Mouse (Mus musculus) midbrain, embryonic 12.5 days (tissue): Measurements from ENCODE around the gene Ube2d1. TPM values are rescaled to one million over a fixed set of nuclear protein-coding genes. Genes with fewer than 3 reads are reported as not detected.

Experiments
- ATAC-seq: fragments of 200-750 bp; cut with Nextera tagmentation; 2 replicates; pipeline ENCODE4 v1.8.0; 2017; ENCODE audit warnings: low read depth, moderate TSS enrichment, moderate library complexity; ENCODE audit not compliant: low FRiP score
- H3K27ac ChIP-seq: fragments of 300-500 bp; sonication (generic); replicated peaks from 2 replicates; pipeline ENCODE4 v1.5.1; 2016; ENCODE audit warnings: mild to moderate bottlenecking
- H3K27me3 ChIP-seq: fragments of 300-500 bp; sonication (generic); 2 replicates; pipeline ENCODE4 v1.6.1; 2016; ENCODE audit warnings: mild to moderate bottlenecking
- H3K36me3 ChIP-seq: fragments of 300-500 bp; sonication (generic); 2 replicates; pipeline ENCODE4 v1.6.1; 2016
- H3K4me1 ChIP-seq: fragments of 300-500 bp; sonication (generic); 2 replicates; pipeline ENCODE4 v1.6.1; 2016
- H3K4me2 ChIP-seq: fragments of 300-500 bp; sonication (generic); replicated peaks from 2 replicates; pipeline ENCODE4 v1.6.1; 2016; ENCODE audit warnings: mild to moderate bottlenecking, moderate library complexity
- H3K4me3 ChIP-seq: fragments of 300-500 bp; sonication (generic); 2 replicates; pipeline ENCODE4 v1.5.1; 2016; ENCODE audit warnings: mild to moderate bottlenecking
- H3K9ac ChIP-seq: fragments of 300-500 bp; sonication (generic); replicated peaks from 2 replicates; pipeline ENCODE4 v1.6.1; 2016; ENCODE audit warnings: mild to moderate bottlenecking, moderate library complexity
- H3K9me3 ChIP-seq: fragments of 300-500 bp; sonication (generic); 2 replicates; pipeline ENCODE4 v1.6.1; 2016; ENCODE audit warnings: mild to moderate bottlenecking
- WGBS: fragments of 180-500 bp; shearing (Covaris S2); methylation state at CpG from one replicate; pipeline ENCODE4 v1.1.7; 2016; 5-methylcytosine and 5-hydroxymethylcytosine counted together
- polyA plus RNA-seq: library from polyadenylated mRNA; unstranded; fragments of >200 nt; fragmentation: Nextera tagmentation; extraction: Ambion mirVana; gene quantifications from 2 replicates; pipeline ENCODE4 v1.2.1, GENCODE M21; 2016

Ube2d1 gene
- 140 and 146 TPM in 2 replicates for polyA plus RNA-seq

GRCm38 (mm10) chr10:71285126-71285580 is at the start of gene Ube2d1:
Ube2d1 (minus strand) TSS chr10:71285262.
- Histone ChIP-seq H3K9me3 (no peaks in the 10 kb centered on the region), H3K27me3 (peaks cover 15% of the 10 kb centered on the region), H3K36me3 (no peaks in the 10 kb centered on the region), H3K9ac (peak within 1 kb of the TSS; percentile 97), H3K4me3 (peak within 1 kb of the TSS; percentile 95), H3K4me2 (peak within 1 kb of the TSS; percentile 68), H3K27ac (peak within 1 kb of the TSS; percentile 83), H3K4me1 (peaks cover 39% of the 10 kb centered on the region)
- ATAC-seq = peak; percentile 95
- WGBS = under 1% methylated on average over 50 of the region's 50 CpGs

- H3K4me2 ChIP-seq = no peak overlapping the region
- H3K9ac ChIP-seq = no peak overlapping the region
- H3K27ac ChIP-seq = no peak overlapping the region
- H3K4me1 ChIP-seq = no peaks in the 10 kb centered on the region
- no peaks in the 10 kb centered on the region for H3K9me3 ChIP-seq
- peaks cover 52% of the 10 kb centered on the region for H3K36me3 ChIP-seq
- H3K27me3 ChIP-seq = no peaks in the 10 kb centered on the region
- WGBS = 93% methylated on average over 9 of the region's 9 CpGs
- no peak overlapping the region for H3K4me3 ChIP-seq
- no peak for ATAC-seq
Observed at GRCm38 (mm10) chr10:71332859-71333258, 47.8 kb upstream of the Ube2d1 start.

- Histone ChIP-seq H3K9me3 (no peaks in the 10 kb centered on the region), H3K27ac (no peak overlapping the region), H3K9ac (no peak overlapping the region), H3K36me3 (peaks cover 52% of the 10 kb centered on the region), H3K4me1 (no peaks in the 10 kb centered on the region), H3K4me2 (no peak overlapping the region), H3K4me3 (no peak overlapping the region), H3K27me3 (no peaks in the 10 kb centered on the region)
- WGBS = 94% methylated on average over 4 of the region's 4 CpGs
- no peak for ATAC-seq
Observed at GRCm38 (mm10) chr10:71332376-71332775, 47.3 kb upstream of the Ube2d1 start.

- Histone ChIP-seq H3K9me3 (no peaks in the 10 kb centered on the region), H3K9ac (no peak overlapping the region), H3K27me3 (no peaks in the 10 kb centered on the region), H3K4me1 (no peaks in the 10 kb centered on the region), H3K4me2 (no peak overlapping the region), H3K27ac (no peak overlapping the region), H3K36me3 (peaks cover 52% of the 10 kb centered on the region), H3K4me3 (no peak overlapping the region)
- no peak for ATAC-seq
- WGBS = 92% methylated on average over 7 of the region's 7 CpGs
Observed at GRCm38 (mm10) chr10:71331908-71332307, 46.8 kb upstream of the Ube2d1 start.

GRCm38 (mm10) chr10:71330070-71330469 is 45.0 kb upstream of the Ube2d1 start:
- no peak overlapping the region for H3K4me2 ChIP-seq
- no peak overlapping the region for H3K27ac ChIP-seq
- H3K4me3 ChIP-seq = no peak overlapping the region
- no peaks in the 10 kb centered on the region for H3K9me3 ChIP-seq
- no peak overlapping the region for H3K9ac ChIP-seq
- 93% methylated on average over 12 of the region's 12 CpGs for WGBS
- no peak for ATAC-seq
- no peaks in the 10 kb centered on the region for H3K4me1 ChIP-seq
- no peaks in the 10 kb centered on the region for H3K27me3 ChIP-seq
- H3K36me3 ChIP-seq = peaks cover 40% of the 10 kb centered on the region

GRCm38 (mm10) chr10:71329295-71329694 is 44.2 kb upstream of the Ube2d1 start:
- H3K36me3 ChIP-seq = peaks cover 35% of the 10 kb centered on the region
- no peak overlapping the region for H3K27ac ChIP-seq
- no peak for ATAC-seq
- no peak overlapping the region for H3K4me3 ChIP-seq
- H3K9me3 ChIP-seq = no peaks in the 10 kb centered on the region
- H3K27me3 ChIP-seq = no peaks in the 10 kb centered on the region
- WGBS = 94% methylated on average over 6 of the region's 6 CpGs
- H3K4me1 ChIP-seq = no peaks in the 10 kb centered on the region
- H3K9ac ChIP-seq = no peak overlapping the region
- no peak overlapping the region for H3K4me2 ChIP-seq

- Histone ChIP-seq H3K9ac (no peak overlapping the region), H3K27ac (no peak overlapping the region), H3K4me3 (no peak overlapping the region), H3K4me2 (no peak overlapping the region), H3K27me3 (no peaks in the 10 kb centered on the region), H3K9me3 (no peaks in the 10 kb centered on the region), H3K36me3 (peaks cover 30% of the 10 kb centered on the region), H3K4me1 (no peaks in the 10 kb centered on the region)
- 90% methylated on average over 5 of the region's 5 CpGs for WGBS
- ATAC-seq = no peak
Observed at GRCm38 (mm10) chr10:71328870-71329269, 43.8 kb upstream of the Ube2d1 start.

GRCm38 (mm10) chr10:71328382-71328781 is 43.3 kb upstream of the Ube2d1 start:
- no peak for ATAC-seq
- 90% methylated on average over 6 of the region's 6 CpGs for WGBS
- H3K4me3 ChIP-seq = no peak overlapping the region
- peaks cover 27% of the 10 kb centered on the region for H3K36me3 ChIP-seq
- H3K27ac ChIP-seq = no peak overlapping the region
- H3K9ac ChIP-seq = no peak overlapping the region
- H3K9me3 ChIP-seq = no peaks in the 10 kb centered on the region
- no peak overlapping the region for H3K4me2 ChIP-seq
- H3K4me1 ChIP-seq = no peaks in the 10 kb centered on the region
- H3K27me3 ChIP-seq = no peaks in the 10 kb centered on the region

GRCm38 (mm10) chr10:71327386-71327785 is 42.3 kb upstream of the Ube2d1 start:
- Histone ChIP-seq H3K27ac (no peak overlapping the region), H3K4me1 (no peaks in the 10 kb centered on the region), H3K4me2 (no peak overlapping the region), H3K4me3 (no peak overlapping the region), H3K9me3 (no peaks in the 10 kb centered on the region), H3K9ac (no peak overlapping the region), H3K36me3 (peaks cover 22% of the 10 kb centered on the region), H3K27me3 (no peaks in the 10 kb centered on the region)
- WGBS = 86% methylated on average over 10 of the region's 10 CpGs
- no peak for ATAC-seq

GRCm38 (mm10) chr10:71326789-71327188 is 41.7 kb upstream of the Ube2d1 start:
- 20% methylated on average over 7 of the region's 7 CpGs for WGBS
- Histone ChIP-seq H3K27ac (no peak overlapping the region), H3K27me3 (no peaks in the 10 kb centered on the region), H3K9me3 (no peaks in the 10 kb centered on the region), H3K9ac (no peak overlapping the region), H3K4me1 (no peaks in the 10 kb centered on the region), H3K4me2 (no peak overlapping the region), H3K4me3 (no peak overlapping the region), H3K36me3 (peaks cover 19% of the 10 kb centered on the region)
- peak; percentile 41; the same call in 1 of the 2 replicates for ATAC-seq

GRCm38 (mm10) chr10:71326123-71326522 is 41.1 kb upstream of the Ube2d1 start:
- Histone ChIP-seq H3K36me3 (peaks cover 18% of the 10 kb centered on the region), H3K9ac (no peak overlapping the region), H3K4me3 (no peak overlapping the region), H3K4me2 (no peak overlapping the region), H3K27ac (no peak overlapping the region), H3K4me1 (no peaks in the 10 kb centered on the region), H3K9me3 (no peaks in the 10 kb centered on the region), H3K27me3 (no peaks in the 10 kb centered on the region)
- ATAC-seq = no peak
- 82% methylated on average over 7 of the region's 7 CpGs for WGBS

GRCm38 (mm10) chr10:71323669-71324068 is 38.6 kb upstream of the Ube2d1 start:
- H3K4me2 ChIP-seq = no peak overlapping the region
- H3K4me1 ChIP-seq = no peaks in the 10 kb centered on the region
- no peaks in the 10 kb centered on the region for H3K27me3 ChIP-seq
- no peak overlapping the region for H3K4me3 ChIP-seq
- no peaks in the 10 kb centered on the region for H3K9me3 ChIP-seq
- H3K36me3 ChIP-seq = no peaks in the 10 kb centered on the region
- ATAC-seq = no peak
- H3K27ac ChIP-seq = no peak overlapping the region
- no peak overlapping the region for H3K9ac ChIP-seq
- 90% methylated on average over 8 of the region's 8 CpGs for WGBS

- Histone ChIP-seq H3K27ac (no peak overlapping the region), H3K9me3 (no peaks in the 10 kb centered on the region), H3K4me3 (no peak overlapping the region), H3K4me2 (no peak overlapping the region), H3K4me1 (no peaks in the 10 kb centered on the region), H3K36me3 (no peaks in the 10 kb centered on the region), H3K27me3 (no peaks in the 10 kb centered on the region), H3K9ac (no peak overlapping the region)
- WGBS = 68% methylated on average over 7 of the region's 7 CpGs
- ATAC-seq = no peak
Observed at GRCm38 (mm10) chr10:71316497-71316896, 31.4 kb upstream of the Ube2d1 start.
